Mouse (Mus musculus): Measurements from ENCODE around the gene A230050P20Rik. TPM values are rescaled to one million over a fixed set of nuclear protein-coding genes. Genes with fewer than 3 reads are reported as not detected.

The A230050P20Rik gene
- total RNA-seq, 2 experiments from 2014 or later, result 54.4 to 57.9 TPM

- intact Hi-C loops (cut with DNase I), result no loop called here
- no peak for DNase-seq (ENCODE audit: low spot score in 2 of 2)
Observed at GRCm38 (mm10) chr9:20891339-20892103, 23.1 kb downstream of the A230050P20Rik start.

GRCm38 (mm10) chr9:20892104-20892653, 23.7 kb downstream of the A230050P20Rik start:
- no peak for DNase-seq (ENCODE audit: low spot score in 2 of 2)
- intact Hi-C loops (cut with DNase I), result no loop called here

- DNase-seq (ENCODE audit: low spot score in 2 of 2), result no peak
- intact Hi-C loops (cut with DNase I), result no loop called here
Observed at GRCm38 (mm10) chr9:20893069-20893468, 24.6 kb downstream of the A230050P20Rik start.

GRCm38 (mm10) chr9:20893590-20894343, 25.3 kb downstream of the A230050P20Rik start:
- no peak for DNase-seq (ENCODE audit: low spot score in 2 of 2)
- intact Hi-C loops (cut with DNase I), result no loop called here

- no peak for DNase-seq (ENCODE audit: low spot score in 2 of 2)
- intact Hi-C loops (cut with DNase I), result no loop called here
Observed at GRCm38 (mm10) chr9:20894629-20895028, 26.2 kb downstream of the A230050P20Rik start.

GRCm38 (mm10) chr9:20895382-20895781, 26.9 kb downstream of the A230050P20Rik start:
- no peak for DNase-seq (ENCODE audit: low spot score in 2 of 2)
- intact Hi-C loops (cut with DNase I), result no loop called here

GRCm38 (mm10) chr9:20897736-20898510, 29.5 kb downstream of the A230050P20Rik start:
- intact Hi-C loops (cut with DNase I), result no loop called here
- DNase-seq (ENCODE audit: low spot score in 2 of 2), result no peak

- intact Hi-C loops (cut with DNase I), result no loop called here
- DNase-seq (ENCODE audit: low spot score in 2 of 2), result peak; percentile 79 to 91
Observed at GRCm38 (mm10) chr9:20898511-20899073, 30.1 kb downstream of the A230050P20Rik start, which contains the start of gene Eif3g. Gene Eif3g, minus strand, starts transcription at chr9:20898623.

GRCm38 (mm10) chr9:20901466-20902173, 33.2 kb downstream of the A230050P20Rik start:
- intact Hi-C loops (cut with DNase I), result loop anchor here (2.0 kb wide), 2 partner anchors 97 to 235 kb away; no protein-coding TSS in a partner anchor
- DNase-seq (ENCODE audit: low spot score in 2 of 2), result peak in 1 of 2 experiments; percentile 49

- intact Hi-C loops (cut with DNase I), result no loop called here
- no peak for DNase-seq (ENCODE audit: low spot score in 2 of 2)
Observed at GRCm38 (mm10) chr9:20902174-20902491, 33.7 kb downstream of the A230050P20Rik start.

GRCm38 (mm10) chr9:20909948-20910347, 41.5 kb downstream of the A230050P20Rik start:
- DNase-seq (ENCODE audit: low spot score in 2 of 2), result peak in 1 of 2 experiments; percentile 73
- intact Hi-C loops (cut with DNase I), result loop anchor here (5.0 kb wide), 1 partner anchor 32 kb away; no protein-coding TSS in a partner anchor

- intact Hi-C loops (cut with DNase I), result no loop called here
- DNase-seq (ENCODE audit: low spot score in 2 of 2), result no peak
Observed at GRCm38 (mm10) chr9:20916160-20916559, 47.7 kb downstream of the A230050P20Rik start.

- DNase-seq (ENCODE audit: low spot score in 2 of 2), result no peak
- intact Hi-C loops (cut with DNase I), result no loop called here
Observed at GRCm38 (mm10) chr9:20923258-20923657, 54.8 kb downstream of the A230050P20Rik start.

Small RNAs within 50 kb of the gene (microRNA-seq; reads per million reads assigned to microRNA genes)
- gene Mir7081, result 0.79 to 1.0 reads per million in 2 experiments

Other genes with a start within 250 kb of the A230050P20Rik start
- gene Ubl5, start 225.8 kb upstream of the A230050P20Rik start, total RNA-seq (2021), result 100 to 1,000 TPM; 346 to 360 TPM
- gene Fbxl12, start 223.9 kb upstream of the A230050P20Rik start, total RNA-seq (2021), result 10 to 100 TPM; 16.8 to 16.9 TPM
- 10 to 100 TPM; 46.0 to 46.7 TPM for gene Pin1, start 216.5 kb upstream of the A230050P20Rik start, total RNA-seq (2021)
- gene Olfm2, start 122.3 kb upstream of the A230050P20Rik start, total RNA-seq (2021), result 100 to 1,000 TPM; 205 to 210 TPM
- gene Col5a3, start 53.6 kb upstream of the A230050P20Rik start, total RNA-seq (2021), result 1 to 10 TPM; 1.8 to 1.9 TPM
- not detected for gene Rdh8, start 50.1 kb upstream of the A230050P20Rik start, total RNA-seq (2021)
- 10 to 100 TPM; 10.3 to 11.1 TPM for gene Angptl6, start 11.1 kb downstream of the A230050P20Rik start, total RNA-seq (2021)
- 10 to 100 TPM; 22.8 to 25.7 TPM for gene Ppan, start 19.5 kb downstream of the A230050P20Rik start, total RNA-seq (2021)
- 100 to 1,000 TPM; 119 to 124 TPM for gene Eif3g, start 30.0 kb downstream of the A230050P20Rik start, total RNA-seq (2021)
- 10 to 100 TPM; 39.9 to 43.6 TPM for gene Dnmt1, start 91.2 kb downstream of the A230050P20Rik start, total RNA-seq (2021)
- 1 to 10 TPM; 1.6 to 1.8 TPM for gene S1pr2, start 108.1 kb downstream of the A230050P20Rik start, total RNA-seq (2021)
- 10 to 100 TPM; 58.7 to 62.9 TPM for gene Mrpl4, start 134.1 kb downstream of the A230050P20Rik start, total RNA-seq (2021)
- gene Icam1, start 147.3 kb downstream of the A230050P20Rik start, total RNA-seq (2021), result 1 to 10 TPM; 3.0 to 3.6 TPM
- under 1 TPM in 1 of 2 experiments, not detected in 1; 0.86 TPM for gene Icam4, start 160.7 kb downstream of the A230050P20Rik start, total RNA-seq (2021)
- 100 to 1,000 TPM; 294 to 307 TPM for gene Icam5, start 163.4 kb downstream of the A230050P20Rik start, total RNA-seq (2021)
- 1 to 10 TPM in 1 of 2 experiments, not detected in 1; 1.8 TPM for gene Zglp1, start 198.5 kb downstream of the A230050P20Rik start, total RNA-seq (2021)
- gene Gm49373, start 204.5 kb downstream of the A230050P20Rik start, total RNA-seq (2021), result under 1 TPM; 0.72 to 0.90 TPM
- 10 to 100 TPM; 54.8 to 55.0 TPM for gene Fdx1l, start 205.0 kb downstream of the A230050P20Rik start, total RNA-seq (2021)
- 1 to 10 TPM; 1.8 to 2.6 TPM for gene Gm38431, start 223.4 kb downstream of the A230050P20Rik start, total RNA-seq (2021)
- gene Raver1, start 223.4 kb downstream of the A230050P20Rik start, total RNA-seq (2021), result 10 to 100 TPM; 30.0 to 30.9 TPM